Mouse (Mus musculus) myocyte (in vitro differentiated cells): ENCODE data around the gene Uevld. TPM values are rescaled to one million over a fixed set of nuclear protein-coding genes. Genes with fewer than 3 reads are reported as not detected.

Experiments
- H3K27me3 ChIP-seq: one replicate; pipeline ENCODE4 v1.6.1; 2011; ENCODE audit not compliant: control insufficient read depth, insufficient read depth, insufficient read length
- H3K36me3 ChIP-seq: one replicate; pipeline ENCODE4 v1.6.1; 2011; ENCODE audit not compliant: control insufficient read depth, insufficient read depth
- H3K4me2 ChIP-seq: one replicate; pipeline ENCODE4 v1.6.1; 2011; ENCODE audit warnings: low read depth, control low read depth
- H3K4me3 ChIP-seq: one replicate; pipeline ENCODE4 v1.5.1; 2011; ENCODE audit warnings: mild to moderate bottlenecking, control low read depth, moderate library complexity
- H3K79me2 ChIP-seq: one replicate; pipeline ENCODE4 v1.6.1; 2011; ENCODE audit not compliant: control insufficient read depth, insufficient read depth
- H3ac ChIP-seq: one replicate; pipeline ENCODE4 v1.6.1; 2011; ENCODE audit not compliant: control insufficient read depth, insufficient read length
- CEBPB ChIP-seq: IDR thresholded peaks from 2 replicates; pipeline ENCODE4 v1.6.1; 2011; ENCODE audit warnings: mild to moderate bottlenecking, moderate library complexity; ENCODE audit not compliant: poor library complexity, insufficient read depth, severe bottlenecking
- E2F4 ChIP-seq: IDR thresholded peaks from one replicate; pipeline ENCODE4 v1.6.1; 2011; ENCODE audit warnings: mild to moderate bottlenecking, control low read depth, moderate library complexity; ENCODE audit not compliant: insufficient read depth
- MAX ChIP-seq: IDR thresholded peaks from one replicate; pipeline ENCODE4 v1.6.1; 2011; ENCODE audit warnings: low read depth, mild to moderate bottlenecking, control low read depth
- MYOD1 ChIP-seq, 3 experiments: IDR thresholded peaks; one replicate each; pipeline ENCODE4 v1.6.1; 2011; ENCODE audit warnings: control low read depth in 2 of 3, low read depth in 2 of 3, mild to moderate bottlenecking in 2 of 3, moderate library complexity in 1 of 3; ENCODE audit not compliant: insufficient read length in 2 of 3, control insufficient read depth in 1 of 3
- MYOG ChIP-seq, 3 experiments: IDR thresholded peaks; one replicate each; pipeline ENCODE4 v1.6.1; 2011; ENCODE audit warnings: control low read depth in 2 of 3, low read depth in 2 of 3, mild to moderate bottlenecking in 2 of 3; ENCODE audit not compliant: insufficient read length in 2 of 3, control insufficient read depth in 1 of 3, insufficient read depth in 1 of 3
- POLR2A ChIP-seq: IDR thresholded peaks from one replicate; pipeline ENCODE4 v1.6.1; 2011; ENCODE audit warnings: low read depth, mild to moderate bottlenecking, control low read depth, moderate library complexity; ENCODE audit not compliant: insufficient read length
- POLR2AphosphoS2 ChIP-seq: IDR thresholded peaks from one replicate; pipeline ENCODE4 v1.6.1; 2011; ENCODE audit warnings: low read depth, control low read depth; ENCODE audit not compliant: insufficient read length
- REST ChIP-seq: IDR thresholded peaks from one replicate; pipeline ENCODE4 v1.6.1; 2011; ENCODE audit warnings: mild to moderate bottlenecking, control low read depth, moderate library complexity; ENCODE audit not compliant: insufficient read depth, insufficient read length
- SRF ChIP-seq: IDR thresholded peaks from one replicate; pipeline ENCODE4 v1.6.1; 2011; ENCODE audit warnings: low read depth; ENCODE audit not compliant: control insufficient read depth, insufficient read length
- TCF12 ChIP-seq: IDR thresholded peaks from one replicate; pipeline ENCODE4 v1.6.1; 2011; ENCODE audit warnings: mild to moderate bottlenecking, control low read depth; ENCODE audit not compliant: poor library complexity, insufficient read depth, severe bottlenecking
- TCF3 ChIP-seq: IDR thresholded peaks from one replicate; pipeline ENCODE4 v1.6.1; 2011; ENCODE audit warnings: low read depth, control low read depth; ENCODE audit not compliant: insufficient read length
- USF1 ChIP-seq: IDR thresholded peaks from one replicate; pipeline ENCODE4 v1.6.1; 2011; ENCODE audit warnings: low read depth, mild to moderate bottlenecking, control low read depth, moderate library complexity
- polyA plus RNA-seq: library from polyadenylated mRNA; unstranded; fragments of >200 nt; fragmentation: generic; extraction: Trizol; gene quantifications from one replicate; pipeline ENCODE4 v1.2.1, GENCODE M21; 2012; ENCODE audit warnings: missing spikeins

Gene Uevld
- polyA plus RNA-seq, 1 experiment, result 3.6 TPM

GRCm38 (mm10) chr7:47001900-47002275 is 43.6 kb upstream of the Uevld start:
- no peak overlapping the region for H3K4me3 ChIP-seq
- H3K4me2 ChIP-seq, result peak overlapping the region; percentile 13
- H3K79me2 ChIP-seq, result peaks cover 91% of the 10 kb centered on the region
- peaks cover 23% of the 10 kb centered on the region for H3K36me3 ChIP-seq
- TF ChIP-seq SRF, result no peak
- TF ChIP-seq MAX, result no peak
- no peak for TF ChIP-seq POLR2AphosphoS2
- TF ChIP-seq TCF3, result no peak
- H3K27me3 ChIP-seq, result no peaks in the 10 kb centered on the region
- H3ac ChIP-seq, result no peak overlapping the region

- Histone ChIP-seq H3K36me3 (peaks cover 26% of the 10 kb centered on the region), H3K4me3 (no peak overlapping the region), H3ac (no peak overlapping the region), H3K4me2 (peak overlapping the region; percentile 47), H3K79me2 (peaks cover 90% of the 10 kb centered on the region), H3K27me3 (no peaks in the 10 kb centered on the region)
- TF ChIP-seq MAX (no peak), MYOD1 (IDR thresholded peaks at IDR 0.05; ENCODE audit: control insufficient read depth in 1 of 3, insufficient read length in 2 of 3, low read depth in 2 of 3) (no peak), SRF (no peak), CEBPB (no peak), REST (no peak), E2F4 (no peak), MYOG (IDR thresholded peaks at IDR 0.05; ENCODE audit: control insufficient read depth in 1 of 3, insufficient read depth in 1 of 3, insufficient read length in 2 of 3, low read depth in 2 of 3) (no peak), TCF12 (no peak), USF1 (no peak), POLR2AphosphoS2 (no peak), POLR2A (no peak), TCF3 (no peak)
Measured at GRCm38 (mm10) chr7:47001125-47001899, 43.0 kb upstream of the Uevld start.

GRCm38 (mm10) chr7:47000644-47000983 is 42.3 kb upstream of the Uevld start:
- H3K4me2 ChIP-seq, result peak overlapping the region; percentile 47
- TF ChIP-seq POLR2AphosphoS2 (no peak), SRF (no peak), E2F4 (no peak), TCF12 (peak; percentile 5), CEBPB (no peak), POLR2A (peak; percentile 10), MAX (no peak), TCF3 (no peak), REST (no peak), USF1 (no peak), MYOG (IDR thresholded peaks at IDR 0.05; ENCODE audit: control insufficient read depth in 1 of 3, insufficient read depth in 1 of 3, insufficient read length in 2 of 3, low read depth in 2 of 3) (peak in 1 of 3 experiments; percentile 12), MYOD1 (IDR thresholded peaks at IDR 0.05; ENCODE audit: control insufficient read depth in 1 of 3, insufficient read length in 2 of 3, low read depth in 2 of 3) (peak in 1 of 3 experiments; percentile 41)
- no peak overlapping the region for H3ac ChIP-seq
- H3K4me3 ChIP-seq, result no peak overlapping the region
- H3K27me3 ChIP-seq, result no peaks in the 10 kb centered on the region
- H3K79me2 ChIP-seq, result peaks cover 90% of the 10 kb centered on the region
- peaks cover 33% of the 10 kb centered on the region for H3K36me3 ChIP-seq

- Histone ChIP-seq H3K79me2 (peaks cover 90% of the 10 kb centered on the region), H3K4me3 (no peak overlapping the region), H3K36me3 (peaks cover 38% of the 10 kb centered on the region), H3ac (no peak overlapping the region), H3K4me2 (peak overlapping the region; percentile 16), H3K27me3 (no peaks in the 10 kb centered on the region)
- TF ChIP-seq POLR2A (no peak), MYOG (IDR thresholded peaks at IDR 0.05; ENCODE audit: control insufficient read depth in 1 of 3, insufficient read depth in 1 of 3, insufficient read length in 2 of 3, low read depth in 2 of 3) (no peak), POLR2AphosphoS2 (no peak), MAX (no peak), TCF12 (no peak), USF1 (no peak), TCF3 (no peak)
Measured at GRCm38 (mm10) chr7:46999983-47000643, 41.8 kb upstream of the Uevld start.

- Histone ChIP-seq H3ac (no peak overlapping the region), H3K79me2 (peaks cover 78% of the 10 kb centered on the region), H3K27me3 (no peaks in the 10 kb centered on the region), H3K36me3 (peaks cover 50% of the 10 kb centered on the region), H3K4me3 (no peak overlapping the region), H3K4me2 (no peak overlapping the region)
- TF ChIP-seq CEBPB, result no peak
- TF ChIP-seq USF1, result no peak
Measured at GRCm38 (mm10) chr7:46998942-46999341, 40.6 kb upstream of the Uevld start.
